Mouse (Mus musculus) regulatory T cell (primary cell): Measurements from ENCODE around the gene Sipa1l3.

Experiments
- in situ Hi-C: fragments of 300-600 bp; cut with MboI, MseI; formaldehyde crosslinking; loops from one replicate; pipeline ENCODE4 v1.15.1; 2025; ENCODE audit warnings: high pct_unique_total_duplicates

The Sipa1l3 gene

DNA sequence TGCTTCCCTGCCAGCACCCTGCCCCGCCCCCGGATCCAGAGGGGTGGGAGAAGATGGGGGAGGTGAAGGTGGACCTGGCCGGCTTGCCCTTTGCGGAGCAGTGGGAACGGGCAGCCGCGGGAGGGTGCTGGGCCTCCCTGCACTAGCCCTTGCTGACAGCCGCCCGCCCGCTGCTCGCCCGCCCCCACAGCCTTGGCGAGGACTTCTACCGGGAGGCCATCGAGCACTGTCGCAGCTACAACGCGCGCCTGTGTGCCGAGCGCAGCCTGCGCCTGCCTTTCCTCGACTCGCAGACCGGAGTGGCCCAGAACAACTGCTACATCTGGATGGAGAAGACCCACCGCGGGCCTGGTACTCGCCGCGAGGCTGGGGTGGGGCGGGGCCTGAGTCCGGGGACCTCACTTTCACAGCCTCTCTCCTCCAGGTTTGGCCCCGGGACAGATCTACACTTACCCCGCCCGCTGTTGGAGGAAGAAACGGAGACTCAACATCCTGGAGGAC is 209.2 kb downstream of the Sipa1l3 start:
- in situ Hi-C loops: no loop called here

DNA sequence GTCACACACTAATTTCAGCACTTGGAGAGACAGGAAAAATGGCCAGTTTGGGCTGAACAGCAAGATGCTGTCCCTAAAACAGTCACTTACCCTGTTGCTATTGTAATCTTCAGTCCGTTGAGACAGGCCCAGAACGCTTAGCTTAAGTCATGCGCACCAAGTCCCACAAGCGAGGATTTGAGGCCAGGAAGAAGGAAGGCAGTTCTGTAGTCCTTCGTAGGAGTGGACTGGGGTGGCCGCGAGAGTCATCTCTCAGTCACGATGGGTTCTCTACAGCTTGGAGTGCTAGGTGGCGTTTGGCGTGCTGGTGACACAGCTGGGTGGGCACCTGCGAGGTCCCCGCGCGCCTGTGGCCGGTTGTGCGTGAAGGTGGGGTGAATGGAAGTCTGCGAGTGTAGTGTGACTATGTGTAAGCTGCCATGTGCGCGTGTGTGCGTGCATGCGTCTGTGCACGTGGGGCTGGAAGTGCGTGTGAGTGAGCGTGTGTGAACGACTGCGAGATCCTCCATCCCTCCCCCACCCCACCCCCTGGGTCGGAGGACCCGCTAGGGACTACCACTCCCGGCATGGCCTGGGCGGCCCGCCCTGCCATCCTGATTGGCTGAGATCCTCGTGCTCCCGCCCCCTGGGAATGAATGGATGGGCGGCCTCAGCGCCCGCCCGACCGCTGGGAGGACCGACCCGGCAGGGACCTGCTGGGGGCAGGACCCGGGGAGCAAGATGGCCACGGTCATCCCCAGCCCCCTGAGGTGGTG is 210.9 kb downstream of the Sipa1l3 start:
- in situ Hi-C loops: no loop called here

GRCm38 (mm10) chr7:29306619-29307018 is 211.8 kb downstream of the Sipa1l3 start:
- in situ Hi-C loops: no loop called here

DNA sequence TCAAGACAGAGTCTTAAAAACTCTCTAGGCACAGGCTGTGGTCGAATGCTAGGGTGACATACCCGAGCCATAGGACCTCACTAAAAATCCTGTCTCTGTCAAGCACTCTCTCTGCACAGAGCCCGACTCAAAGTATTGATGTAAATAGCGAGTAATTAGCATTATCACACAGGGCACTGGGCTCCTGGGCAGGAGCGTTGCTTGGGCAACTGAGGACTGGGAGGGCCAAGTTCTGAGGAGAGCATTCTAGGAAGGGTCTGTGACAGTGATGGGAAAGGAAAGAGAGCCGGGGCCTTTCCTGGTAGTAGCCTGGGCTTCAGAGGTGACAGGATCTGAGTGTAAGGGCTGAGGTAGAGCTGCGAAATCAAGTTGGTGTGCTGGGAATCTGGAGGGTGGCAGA is 212.3 kb downstream of the Sipa1l3 start:
- in situ Hi-C loops: no loop called here

DNA sequence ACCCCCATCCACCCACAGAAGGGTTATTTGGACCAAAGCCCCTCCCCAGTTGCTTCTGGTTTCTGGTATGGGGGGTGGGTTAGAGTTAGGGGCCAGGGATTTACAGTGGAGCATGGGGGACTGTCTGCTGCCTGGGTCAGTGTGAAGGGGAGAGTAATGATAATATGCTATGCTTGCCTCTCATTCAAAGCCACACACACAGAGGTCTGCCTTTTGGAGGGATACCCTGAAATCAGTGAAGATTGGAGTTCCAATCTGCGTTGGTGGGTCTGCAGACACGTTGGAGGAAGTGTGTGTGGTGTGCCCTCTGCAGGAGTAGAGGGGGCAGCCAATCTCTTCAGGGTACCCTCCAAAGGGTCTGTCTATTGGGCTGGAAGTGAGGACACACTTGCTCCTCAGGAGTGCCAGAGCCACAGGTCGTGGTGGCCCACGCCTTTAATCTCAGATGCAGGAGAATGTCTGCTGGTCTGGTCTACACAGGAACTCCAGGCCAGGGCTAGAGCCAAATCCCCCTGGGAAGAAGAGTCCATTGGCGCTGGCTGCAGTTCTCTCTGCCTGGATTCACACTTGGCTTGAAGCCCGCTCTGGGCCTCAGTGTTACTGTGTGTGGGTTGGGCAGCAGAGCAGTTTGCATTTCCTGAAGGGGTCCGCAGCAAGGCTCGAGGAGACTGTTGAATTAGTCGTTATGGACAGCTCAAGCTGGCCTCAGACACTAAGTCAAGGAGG is 213.0 kb downstream of the Sipa1l3 start:
- in situ Hi-C loops: no loop called here

DNA sequence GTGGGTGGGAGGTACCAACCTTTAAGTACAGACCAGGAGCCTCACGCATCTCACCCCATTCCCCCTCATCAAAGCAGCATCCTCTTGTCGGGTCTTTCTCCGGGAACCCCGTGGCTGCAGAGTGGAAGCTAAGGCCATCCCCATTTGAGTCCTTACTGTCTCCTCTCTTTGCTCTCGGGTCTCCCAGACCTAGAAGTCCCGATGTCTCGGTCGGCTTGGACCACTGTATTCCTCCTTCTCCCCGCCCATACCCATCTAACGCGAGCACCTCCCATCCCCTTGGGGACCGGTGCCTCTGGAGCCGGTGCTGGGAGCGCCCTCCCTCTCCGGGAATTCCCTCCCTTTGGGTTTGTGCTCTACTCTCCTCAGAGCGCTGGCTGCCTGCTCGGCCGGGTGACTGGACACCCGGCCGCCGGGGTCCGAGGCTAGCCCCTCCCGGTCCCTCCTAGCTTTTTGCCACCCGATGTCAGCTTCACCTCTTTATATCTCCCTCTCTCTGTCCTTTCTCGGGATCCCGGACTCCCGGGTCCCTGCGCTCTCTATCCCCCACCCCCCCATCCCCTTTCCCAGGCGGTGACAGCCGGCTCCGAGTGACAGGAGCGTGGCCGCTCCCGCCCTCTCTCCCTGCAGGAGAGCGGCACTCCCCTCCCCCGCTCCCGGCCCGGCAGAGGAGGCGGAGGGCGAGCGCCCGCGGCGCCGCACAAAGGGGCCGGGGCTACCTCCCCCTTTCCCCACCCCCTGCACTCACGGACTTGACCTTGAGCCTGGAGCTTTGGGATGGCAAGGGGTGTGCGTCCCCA is 213.8 kb downstream of the Sipa1l3 start:
- in situ Hi-C loops: no loop called here

DNA sequence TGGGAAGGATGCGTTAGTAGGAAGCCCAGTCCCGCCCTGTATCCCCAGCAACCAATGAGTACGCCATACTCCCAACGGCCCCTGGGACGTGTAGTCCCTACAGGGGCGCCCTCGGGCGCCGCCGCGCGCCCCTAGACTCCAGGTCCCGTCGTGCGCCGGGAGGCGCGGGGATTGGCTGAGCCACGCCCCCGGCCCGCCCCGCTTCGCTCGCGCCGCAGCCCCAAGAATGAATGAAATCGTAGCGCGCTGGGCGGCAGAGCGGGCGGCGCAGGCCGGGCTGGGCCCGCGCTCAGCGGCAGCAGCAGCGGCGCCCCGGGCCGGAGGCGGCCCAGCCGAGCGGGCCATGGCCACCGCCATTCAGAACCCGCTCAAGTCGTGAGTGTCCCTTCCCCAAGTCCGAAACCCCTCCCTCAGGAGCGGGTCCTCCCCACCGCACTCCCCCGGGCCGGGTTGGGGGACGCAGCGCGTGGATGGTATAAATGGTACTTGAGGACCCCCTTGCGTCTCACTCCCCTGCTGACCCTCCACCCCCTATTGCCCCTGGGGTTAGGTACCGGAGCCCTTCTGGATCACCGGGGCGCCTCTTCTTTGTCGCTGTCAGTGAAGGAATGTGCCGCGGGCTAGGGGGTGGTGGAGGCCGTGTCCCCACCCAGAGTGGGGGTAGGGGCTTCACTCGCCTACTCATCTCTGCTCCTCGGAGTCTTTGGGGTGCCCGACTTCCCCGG is 214.5 kb downstream of the Sipa1l3 start, which contains the start of gene Dpf1:
Dpf1 (plus strand) TSS at position 214 of the 725 bp plus-strand sequence.
- in situ Hi-C loops: no loop called here

GRCm38 (mm10) chr7:29302641-29303040 is 215.8 kb downstream of the Sipa1l3 start:
- in situ Hi-C loops: no loop called here

GRCm38 (mm10) chr7:29301127-29301566 is 217.3 kb downstream of the Sipa1l3 start:
- in situ Hi-C loops: no loop called here

GRCm38 (mm10) chr7:29296998-29297397 is 221.4 kb downstream of the Sipa1l3 start:
- in situ Hi-C loops: no loop called here

DNA sequence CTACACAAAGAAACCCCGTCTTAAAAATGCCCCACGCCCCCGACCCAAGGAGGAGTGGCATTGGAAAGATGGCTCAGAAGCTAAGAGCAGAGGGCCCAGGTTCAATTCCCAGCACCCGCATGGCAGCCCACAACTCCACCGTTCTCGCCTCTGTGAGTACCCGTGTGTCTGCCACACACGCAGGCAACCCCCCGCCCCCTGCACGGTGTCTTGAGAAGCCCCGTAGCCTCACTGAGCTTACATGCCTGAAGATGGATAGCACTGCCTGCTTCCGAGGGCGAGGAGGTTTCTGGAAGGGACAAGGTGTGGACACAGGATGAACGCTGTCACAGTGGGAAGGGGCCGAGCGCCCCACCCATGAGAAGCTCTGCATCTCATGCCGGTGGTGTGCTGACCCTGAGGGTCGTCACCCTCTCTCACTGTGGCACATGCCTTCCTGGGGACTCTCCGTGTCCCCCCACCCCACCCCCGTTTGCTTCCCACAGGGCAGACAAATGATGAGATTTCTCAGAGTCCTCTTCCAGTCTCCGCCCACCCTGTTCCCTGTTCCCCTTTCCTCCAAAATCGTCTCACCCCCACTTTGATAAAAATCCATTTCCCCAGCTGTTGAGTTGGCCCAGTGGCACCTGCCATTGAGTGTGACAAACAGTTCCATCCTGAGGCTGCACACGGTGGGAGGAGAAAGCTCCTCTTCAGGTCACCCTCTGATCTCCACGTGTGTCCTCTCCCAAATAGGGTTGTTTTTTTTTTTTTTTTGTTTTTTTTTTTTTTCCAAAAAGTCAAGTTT is 222.4 kb downstream of the Sipa1l3 start:
- in situ Hi-C loops: no loop called here

GRCm38 (mm10) chr7:29294111-29294761 is 224.2 kb downstream of the Sipa1l3 start:
- in situ Hi-C loops: loop anchor here (5.0 kb wide), 1 partner anchor 52 kb away; no protein-coding TSS in a partner anchor

DNA sequence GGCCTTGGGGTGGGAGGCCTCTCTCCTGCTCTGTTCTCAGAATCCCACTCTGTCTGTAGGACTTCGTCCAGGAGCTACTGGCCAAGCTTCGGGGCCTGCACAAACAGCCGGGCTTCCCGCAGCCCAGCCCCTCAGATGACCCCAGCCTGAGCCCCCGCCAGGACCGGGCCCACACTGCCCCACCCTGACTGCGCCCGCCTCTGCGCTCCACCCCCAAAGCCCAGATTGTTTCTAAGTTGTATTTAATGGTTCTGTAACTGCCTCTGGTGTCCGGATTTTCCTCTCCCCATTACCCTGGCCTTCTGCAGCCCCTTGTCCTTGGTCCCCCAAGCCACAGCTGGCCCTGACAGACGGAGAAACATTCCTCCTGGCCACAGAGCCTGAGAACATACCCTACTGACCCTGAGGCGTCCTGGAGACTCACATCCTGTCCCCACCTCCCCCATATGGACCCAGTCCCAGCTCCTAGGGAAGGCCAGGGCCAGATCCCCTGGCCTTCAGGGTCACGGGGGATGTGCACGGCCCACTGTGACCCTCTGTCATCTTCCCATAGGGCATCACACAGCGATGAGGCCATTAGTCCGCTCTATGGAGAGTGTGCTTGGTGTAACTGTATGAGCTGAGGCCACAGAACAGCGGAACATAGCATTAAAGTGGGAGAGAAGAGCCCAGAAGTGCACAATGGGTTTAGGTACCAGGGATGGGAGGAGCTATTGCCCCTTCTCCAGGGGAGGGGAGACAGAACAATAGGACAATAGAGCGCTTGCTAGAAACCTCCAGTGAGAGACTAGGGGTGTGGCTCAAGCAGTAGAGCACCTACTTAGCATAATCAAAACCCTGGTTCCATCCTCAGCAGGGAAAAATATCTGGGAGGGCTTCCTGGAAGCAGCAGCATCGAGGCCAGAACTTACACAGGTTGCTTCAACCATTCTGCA is 225.0 kb downstream of the Sipa1l3 start:
- in situ Hi-C loops: loop anchor here (5.0 kb wide), 1 partner anchor 51 kb away; no protein-coding TSS in a partner anchor

GRCm38 (mm10) chr7:29292458-29293098 is 225.9 kb downstream of the Sipa1l3 start:
- in situ Hi-C loops: loop anchor here (5.0 kb wide), 1 partner anchor 50 kb away; no protein-coding TSS in a partner anchor

- in situ Hi-C loops: loop anchor here (5.0 kb wide), 1 partner anchor 50 kb away; no protein-coding TSS in a partner anchor
Observed at GRCm38 (mm10) chr7:29291616-29292457, 226.6 kb downstream of the Sipa1l3 start.

DNA sequence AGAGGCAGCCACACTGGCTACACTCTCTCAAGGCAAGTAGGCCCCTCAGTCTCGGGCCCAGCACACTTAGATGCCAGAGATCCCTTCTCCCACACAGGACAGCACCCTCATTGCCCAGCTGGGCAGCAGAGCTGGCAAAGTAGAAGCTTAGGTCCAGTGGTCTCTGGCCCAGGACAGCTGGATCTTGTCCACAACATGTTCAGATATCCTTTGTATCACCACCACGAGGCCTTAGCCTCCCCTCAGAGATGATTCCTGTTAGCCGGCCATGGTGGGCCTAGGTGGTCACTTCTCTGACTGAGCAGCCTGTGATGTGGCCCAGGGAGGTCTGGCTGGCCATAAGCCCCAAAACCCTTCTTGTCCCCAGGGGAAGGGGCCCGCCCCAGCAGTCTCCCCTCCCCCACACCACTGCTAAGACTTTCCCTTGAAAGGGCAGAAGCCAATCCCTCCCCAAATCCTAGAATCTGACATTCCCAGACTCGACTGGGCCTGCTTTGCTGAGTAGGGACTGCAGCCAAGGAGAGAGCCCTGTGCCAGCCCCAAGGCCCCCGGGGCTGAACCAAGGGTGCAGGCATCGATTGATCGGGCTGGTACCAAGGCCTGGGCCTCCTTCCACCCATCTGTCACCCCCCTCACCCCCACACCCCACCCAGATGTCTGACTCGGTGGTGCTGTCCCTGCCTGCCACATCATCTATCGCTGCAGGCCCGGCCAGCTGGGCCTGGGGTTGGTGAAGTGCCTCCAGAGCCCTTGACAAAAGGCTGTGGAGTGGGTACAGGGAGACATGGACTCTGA is 227.6 kb downstream of the Sipa1l3 start:
- in situ Hi-C loops: loop anchor here (5.0 kb wide), 1 partner anchor 49 kb away; no protein-coding TSS in a partner anchor
